Mouse (Mus musculus) induced T-regulatory cell, adult 2 months (primary cell): Measurements from ENCODE around the gene Lypd3.
"Not testable (repeated sequence)": the region's sequence is repeated elsewhere in the genome, so short reads cannot be mapped to it uniquely, and the experiment has no call there.

Experiments
- DNase-seq: peaks from one replicate; pipeline ENCODE4 v3.0.0-alpha.2; 2012; ENCODE audit warnings: low read depth

The Lypd3 gene

DNA sequence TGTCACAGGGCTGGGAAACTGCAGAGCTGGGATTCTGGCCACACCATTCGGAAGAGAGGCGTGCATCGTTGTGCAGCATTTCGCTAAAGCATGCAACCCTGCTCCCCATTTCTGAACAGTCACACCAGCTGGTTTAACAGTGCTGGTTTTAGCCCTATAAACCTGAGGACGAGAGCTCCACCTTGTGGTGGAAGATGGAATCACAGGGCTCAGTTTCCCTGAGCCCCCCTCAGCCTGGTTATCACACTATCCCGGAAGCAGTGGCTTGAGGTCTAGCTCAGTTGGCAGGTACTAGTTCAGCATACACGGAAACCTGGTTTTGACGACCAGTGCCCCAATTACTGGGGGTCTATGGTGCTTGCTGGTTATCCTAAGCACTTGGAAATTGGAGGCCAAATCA lies 26.2 kb downstream of the Lypd3 start:
- peak; percentile 94 for DNase-seq

DNA sequence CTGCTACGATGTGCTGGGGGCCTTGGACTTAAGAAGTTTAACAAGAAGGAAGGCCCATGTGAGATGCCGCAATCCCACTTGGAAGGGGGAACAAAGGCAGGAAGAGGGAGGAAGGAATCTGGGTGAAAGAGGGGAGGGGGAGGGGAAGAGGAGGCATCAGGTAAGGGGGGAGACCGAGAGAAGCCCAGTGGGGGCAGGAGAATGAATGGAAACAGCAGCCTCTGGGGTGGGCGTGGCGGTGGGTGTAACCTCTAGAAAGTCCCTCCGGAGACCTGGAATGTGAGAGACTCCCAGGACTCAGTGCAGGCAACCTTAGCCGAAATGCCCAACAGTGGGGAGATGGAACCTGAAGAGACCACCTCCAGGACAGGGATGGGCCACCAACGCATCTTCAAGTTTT lies 28.0 kb downstream of the Lypd3 start:
- no peak for DNase-seq

DNA sequence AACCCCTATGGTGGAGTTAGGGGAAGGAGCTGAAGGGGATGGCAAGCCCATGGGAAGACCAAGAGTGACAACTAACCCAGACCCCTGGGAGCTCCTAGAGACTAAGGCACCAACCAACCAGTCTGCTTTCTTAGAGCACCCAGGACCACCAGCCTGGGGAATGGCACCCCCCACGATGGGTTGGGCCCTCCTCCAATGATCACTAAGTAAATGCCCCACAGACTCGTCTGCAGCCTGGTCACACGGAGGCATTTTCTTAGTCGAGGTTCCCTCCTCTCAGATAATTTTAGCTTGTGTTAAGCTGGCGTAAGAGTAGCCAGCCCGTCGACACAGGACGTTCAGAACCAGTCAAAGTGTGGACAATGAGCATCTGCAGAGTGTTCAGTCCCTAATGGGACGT lies 28.6 kb downstream of the Lypd3 start:
- DNase-seq, result no peak

DNA sequence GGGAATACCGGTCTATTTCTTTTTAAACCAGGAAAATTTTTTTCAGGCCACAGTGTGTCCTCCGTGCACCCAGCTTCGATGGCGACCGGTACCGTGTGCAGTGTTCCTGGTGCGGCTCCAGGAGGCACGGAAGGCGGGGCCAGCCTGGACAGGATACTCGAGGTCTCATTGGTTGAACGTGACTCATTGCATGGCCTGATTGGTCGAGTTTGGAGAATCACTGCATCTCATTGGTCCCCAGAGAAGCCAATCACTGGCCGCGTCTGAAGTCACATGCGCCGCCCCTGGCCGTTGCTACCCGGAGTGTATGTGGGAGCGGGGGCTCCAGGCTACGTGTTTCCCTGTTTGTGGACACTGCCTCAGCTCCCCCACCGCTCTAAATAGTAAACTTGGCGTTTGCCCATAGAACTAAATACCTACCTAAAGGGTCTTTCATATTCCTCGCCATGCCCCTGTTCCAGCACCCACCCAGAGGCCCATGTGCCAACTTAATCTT lies 35.6 kb downstream of the Lypd3 start:
- no peak for DNase-seq

DNA sequence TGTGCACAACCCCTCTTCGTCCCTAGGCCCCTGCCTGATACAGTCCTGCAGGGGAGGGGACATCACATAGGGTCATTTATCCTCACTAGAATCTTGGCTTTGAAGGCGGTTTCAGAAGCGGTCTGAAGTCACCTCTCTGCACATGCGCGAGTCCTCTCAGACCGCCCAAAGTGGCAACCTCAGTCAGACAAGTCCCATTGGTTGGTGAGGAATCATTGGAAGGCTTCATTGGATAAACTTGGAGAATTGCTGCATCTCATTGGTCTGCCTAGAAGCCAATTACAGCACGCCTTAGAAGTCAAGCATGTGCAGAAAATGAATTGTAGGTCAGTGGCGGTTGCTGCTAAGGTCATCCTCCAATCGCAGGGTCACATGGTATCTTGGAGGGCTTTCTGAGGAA lies 40.2 kb downstream of the Lypd3 start, which contains the start of gene Tex101:
Tex101 (minus strand) TSS at position 101 of the 400 bp plus-strand sequence.
- DNase-seq, result no peak

DNA sequence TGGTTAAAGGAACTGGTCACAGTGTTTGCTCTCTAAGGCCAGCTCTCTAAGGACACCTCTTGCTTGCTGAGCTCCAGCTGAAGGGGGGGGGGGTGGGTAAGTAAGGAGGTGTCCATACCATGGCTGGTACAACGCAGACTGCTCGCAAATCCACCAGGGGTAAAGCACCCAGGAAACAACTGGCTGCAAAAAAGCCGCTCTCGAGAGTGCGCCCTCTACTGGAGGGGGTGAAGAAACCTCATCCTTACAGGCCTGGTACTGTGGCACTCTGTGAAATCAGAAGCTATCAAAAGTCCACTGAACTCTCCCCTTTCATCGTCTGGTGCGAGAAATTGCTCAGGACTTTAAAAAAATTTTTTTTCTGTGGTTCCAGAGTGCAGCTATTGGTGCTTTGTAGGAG lies 47.8 kb downstream of the Lypd3 start:
- peak; percentile 41 for DNase-seq

DNA sequence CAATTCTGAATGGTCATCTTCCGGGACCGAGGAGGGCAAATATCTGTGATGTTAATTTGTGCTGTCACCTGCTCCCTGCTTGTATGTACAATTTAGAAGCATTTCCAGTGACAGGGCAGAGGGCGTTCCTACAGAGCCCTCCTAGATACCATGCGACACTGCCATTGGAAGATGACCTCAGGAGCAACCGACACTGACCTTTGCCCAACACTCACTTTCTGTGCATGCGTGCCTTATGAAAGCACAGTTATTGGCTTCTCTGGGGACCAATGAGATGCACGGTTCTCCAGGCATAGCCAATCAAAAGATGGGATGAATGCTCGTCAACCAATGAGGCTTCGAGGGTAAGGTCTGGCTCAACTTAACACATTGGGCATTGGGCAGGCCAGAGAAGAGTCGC lies 51.2 kb downstream of the Lypd3 start:
- DNase-seq, result not testable (repeated sequence)
